Mouse (Mus musculus) kidney, postnatal 10 days (tissue): ENCODE results near the gene A630023A22Rik.

Experiments used
- DNase-seq: peaks from one replicate; pipeline ENCODE4 v3.0.0; 2021; ENCODE audit warnings: mixed read lengths

A630023A22Rik gene

DNA sequence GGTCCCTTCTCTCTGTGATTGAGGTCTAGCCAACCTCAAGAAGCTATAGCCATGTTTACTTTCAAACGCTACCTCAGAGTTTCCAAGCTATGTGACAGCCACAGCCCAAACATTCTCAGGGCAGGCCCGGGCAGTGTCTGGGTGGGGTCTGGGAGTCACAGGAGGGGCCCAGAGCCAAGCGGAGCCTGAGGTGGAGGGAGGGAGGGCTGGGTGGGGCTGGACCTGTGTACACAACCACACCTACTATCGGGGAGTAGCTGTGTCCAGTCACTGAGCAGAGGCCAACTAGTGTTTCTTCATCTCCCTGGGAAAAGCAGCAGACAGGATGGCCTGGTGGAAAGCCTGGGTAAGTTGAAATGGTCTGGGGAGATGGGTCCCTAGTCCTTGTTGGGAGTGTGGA lies 16.8 kb downstream of the A630023A22Rik start, which contains the start of gene Anxa8:
Anxa8 (plus strand) TSS at position 251 of the 400 bp plus-strand sequence.
- DNase-seq, result no peak

GRCm38 (mm10) chr14:34080321-34080997 lies 22.1 kb downstream of the A630023A22Rik start:
- DNase-seq, result peak; percentile 87

- DNase-seq, result no peak
These were observed 24.3 kb downstream of the A630023A22Rik start for GRCm38 (mm10) chr14:34078293-34078692.

DNA sequence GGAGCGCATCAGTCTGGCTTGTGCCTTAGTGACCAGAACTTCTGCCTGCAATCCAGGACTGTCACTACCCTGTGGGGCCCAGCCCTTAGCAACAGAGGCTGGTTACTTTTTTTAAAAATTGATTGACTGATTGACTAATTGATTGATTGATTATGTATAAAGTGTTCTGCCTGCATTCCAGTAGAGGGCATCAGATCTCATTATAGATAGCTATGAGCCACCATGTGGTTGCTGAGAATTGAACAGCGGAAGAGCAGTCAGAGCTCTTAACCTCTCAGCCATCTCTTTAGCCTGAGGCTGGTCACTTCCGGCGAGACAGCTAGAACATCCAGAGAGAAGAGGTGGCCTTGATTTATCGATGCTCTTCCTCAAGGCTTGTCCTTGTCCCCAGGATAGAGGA lies 25.3 kb downstream of the A630023A22Rik start:
- DNase-seq, result no peak

DNA sequence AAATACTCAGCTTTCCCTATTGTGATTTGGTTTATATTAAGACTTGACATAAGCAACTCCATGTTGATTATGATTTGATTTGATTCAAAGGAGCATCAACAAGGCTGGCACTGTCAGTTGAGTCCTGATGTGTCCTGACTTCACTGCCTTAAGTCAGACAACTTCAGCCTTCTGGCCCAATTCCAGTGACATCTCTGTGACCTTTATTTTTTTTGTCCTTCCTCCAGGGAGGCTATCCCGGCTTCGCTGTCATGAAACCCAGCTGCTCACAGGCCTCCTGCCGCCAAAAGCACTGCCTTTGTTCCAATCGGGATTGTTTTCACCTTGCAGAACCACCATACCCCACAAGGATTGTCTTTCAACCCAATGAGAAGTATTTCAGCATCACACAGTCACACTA lies 27.2 kb downstream of the A630023A22Rik start:
- DNase-seq, result peak; percentile 31

- DNase-seq, result no peak
These were observed 30.9 kb downstream of the A630023A22Rik start for GRCm38 (mm10) chr14:34071665-34072064.

GRCm38 (mm10) chr14:34052516-34052915 lies 50.0 kb downstream of the A630023A22Rik start, which contains the start of gene Antxrl:
TSS of gene Antxrl (plus strand) at chr14:34052707.
- no peak for DNase-seq

DNA sequence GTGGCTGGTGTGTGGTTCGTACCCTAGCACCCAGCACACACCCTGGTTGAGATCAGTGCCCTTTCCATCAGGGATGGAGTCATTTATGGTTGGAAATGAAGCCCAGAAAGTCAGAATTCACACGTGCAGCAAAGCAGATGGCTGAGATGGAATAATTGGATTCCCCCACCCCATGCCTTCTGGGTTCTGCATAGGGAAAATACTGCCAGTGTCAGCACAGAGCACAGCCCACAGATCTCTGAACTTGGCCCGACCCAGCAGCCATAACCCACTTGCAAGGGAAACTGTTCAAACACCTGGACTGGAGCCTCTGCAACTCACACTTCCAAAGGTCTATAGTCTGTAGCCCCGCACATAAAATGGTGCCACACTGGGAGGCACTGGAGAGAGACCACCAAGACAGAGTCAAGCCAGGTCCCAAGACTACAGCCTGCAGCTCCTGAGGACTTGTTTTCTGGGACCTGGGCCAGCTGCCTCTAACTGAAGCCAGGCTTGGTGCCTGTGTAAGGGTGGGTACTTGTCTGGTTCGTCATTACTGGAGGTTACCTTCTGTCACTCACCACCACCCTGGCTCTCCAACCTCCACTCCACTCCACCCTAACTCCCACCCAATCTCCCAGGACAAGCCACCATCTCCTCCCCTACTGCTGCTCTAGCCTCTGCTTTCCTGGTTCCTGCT lies 52.3 kb downstream of the A630023A22Rik start:
- DNase-seq, result no peak

DNA sequence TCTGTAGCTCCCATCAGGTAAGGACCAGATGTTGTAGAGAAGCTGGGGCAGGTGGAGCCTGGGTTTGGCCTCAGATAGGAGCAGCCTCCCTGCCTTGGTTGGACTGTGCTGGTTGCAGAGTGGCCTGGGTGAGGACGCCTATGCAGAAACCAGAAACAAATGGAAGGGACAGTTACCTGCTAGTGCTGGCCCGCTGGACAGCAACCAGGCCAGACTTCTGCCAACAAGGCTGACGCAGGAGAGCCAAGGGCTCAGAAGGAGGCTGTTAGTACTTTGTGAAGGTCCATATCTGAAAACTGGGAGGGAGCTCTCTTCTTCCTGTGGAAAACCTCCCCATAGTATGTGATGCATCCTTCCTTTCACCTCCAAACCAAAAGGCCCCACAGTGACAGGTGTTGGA lies 59.2 kb downstream of the A630023A22Rik start:
- no peak for DNase-seq

DNA sequence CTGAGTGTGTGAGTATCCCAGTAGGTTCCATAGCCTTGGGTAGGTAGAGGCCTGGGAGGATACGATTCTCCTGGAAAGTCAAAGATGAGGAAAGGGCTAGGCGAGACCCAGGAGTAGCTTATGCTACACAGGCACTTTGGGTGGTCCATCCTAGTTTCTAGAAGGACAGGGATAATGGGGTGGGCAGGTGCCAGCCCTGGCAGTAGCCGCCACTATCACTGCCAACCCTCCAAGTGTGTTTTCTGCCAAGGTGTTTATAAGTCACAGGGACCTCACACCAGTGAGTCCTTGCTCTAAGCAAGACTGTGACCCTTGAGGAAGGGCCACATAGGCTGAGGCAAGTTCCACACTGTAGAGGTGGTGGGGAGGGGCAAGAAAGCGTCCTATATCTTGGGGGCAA lies 61.3 kb downstream of the A630023A22Rik start:
- DNase-seq, result no peak

GRCm38 (mm10) chr14:34033841-34034610 lies 68.5 kb downstream of the A630023A22Rik start:
- no peak for DNase-seq

DNA sequence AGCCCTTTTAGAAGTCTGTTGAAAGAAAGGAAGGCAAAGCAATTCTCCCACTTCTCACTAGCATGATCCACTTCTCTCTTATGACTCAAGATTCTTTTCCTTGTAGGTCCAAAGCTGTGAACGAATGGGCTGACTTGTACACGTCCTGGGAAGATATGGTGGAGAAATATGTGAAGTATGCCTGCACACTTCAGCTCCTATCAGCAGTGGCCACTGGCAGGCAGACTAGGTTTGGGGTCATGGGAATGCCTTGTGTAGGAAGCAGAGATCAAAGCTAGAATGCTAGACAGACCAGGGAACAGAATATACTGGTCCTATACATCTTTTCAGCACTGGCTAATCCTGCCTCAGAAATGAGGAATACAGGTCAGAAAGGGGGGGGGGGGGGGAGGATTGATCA lies 75.8 kb downstream of the A630023A22Rik start:
- no peak for DNase-seq

GRCm38 (mm10) chr14:34016938-34017337 lies 85.6 kb downstream of the A630023A22Rik start:
- DNase-seq, result no peak

- DNase-seq, result no peak
These were observed 86.2 kb downstream of the A630023A22Rik start, which contains the start of gene Gm5460 for GRCm38 (mm10) chr14:34016381-34016780. TSS of gene Gm5460 (plus strand) at chr14:34016758.

- no peak for DNase-seq
These were observed 87.5 kb downstream of the A630023A22Rik start, which contains the start of gene Gm30083 for GRCm38 (mm10) chr14:34015063-34015462. TSS of gene Gm30083 (minus strand) at chr14:34015182.

- DNase-seq, result no peak
These were observed 100.2 kb downstream of the A630023A22Rik start for GRCm38 (mm10) chr14:34002358-34002757.

- no peak for DNase-seq
These were observed 101.1 kb downstream of the A630023A22Rik start for GRCm38 (mm10) chr14:34001445-34001844.
